Comparison of ENCODE assay signal across 30 mouse cellular contexts in the genomic region with DNA sequence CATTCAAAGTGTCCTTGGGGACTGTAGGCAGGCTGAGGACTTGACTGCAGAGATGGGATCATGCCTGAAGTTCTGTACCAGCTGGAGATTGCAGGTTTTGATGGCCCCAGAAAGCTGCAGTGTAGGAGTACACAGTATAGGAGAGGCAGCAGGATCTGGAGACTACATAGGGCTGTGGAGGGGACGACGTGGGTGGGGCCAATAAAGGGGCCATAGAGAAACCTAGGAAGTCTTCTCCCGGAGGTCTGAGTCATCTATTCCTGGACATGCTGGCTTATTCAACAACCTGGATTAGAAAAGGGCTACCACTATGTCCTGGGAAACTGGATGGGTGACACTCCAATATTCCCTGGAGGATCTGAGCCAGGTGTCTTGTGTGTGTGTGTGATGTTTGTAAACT. TPM values are rescaled to one million over a fixed set of nuclear protein-coding genes. Genes with fewer than 3 reads are reported as not detected.
A peak's percentile ranks its signal among the peaks of the same experiment; 100 is the strongest.
DNase-seq lines count a peak whose midpoint lies in the region; ATAC-seq and TF ChIP-seq lines count a peak whose summit lies in the region.
"Had no signal": no experiment of that assay in that cellular context is flagged by ENCODE, and none has a peak within 500 bp of the region (broad histone marks: within the 10 kb centered on the region; RNA-seq: fewer than 3 reads in every experiment).

No protein-coding gene starts in this region.

- no peak for DNase-seq in cerebellum, adult 2 months
- no peak for DNase-seq in cerebellum, adult 18-20 months
- no peak for DNase-seq in liver, postnatal 0 days
- DNase-seq in midbrain, postnatal 0 days (ENCODE audit: low spot score) = no peak
- DNase-seq: adrenal gland, postnatal 10 days; adrenal gland, postnatal 36 days; B cell, adult 2 months; embryo, embryonic 11 days; gastrocnemius, postnatal 25 days; heart, adult 2 months had no signal

- ATAC-seq in liver, embryonic 12.5 days = no peak
- no peak for ATAC-seq in liver, postnatal 0 days
- no peak for ATAC-seq in midbrain, embryonic 12.5 days (ENCODE audit: low FRiP score, low read depth)
- no peak for ATAC-seq in midbrain, postnatal 0 days (ENCODE audit: low FRiP score)
- ATAC-seq: forebrain, embryonic 15.5 days; Patski had no signal

- H3K9ac ChIP-seq in liver, embryonic 12.5 days = 0 out of 2 replicates have a peak overlapping the region, but pooled peaks have one; percentile 8
- H3K9ac ChIP-seq in liver, postnatal 0 days (replicated peaks) = no peak overlapping the region
- H3K9ac ChIP-seq in midbrain, embryonic 12.5 days (replicated peaks) = peak overlapping the region; percentile 16; the same call in 1 of the 2 replicates
- no peak overlapping the region for H3K9ac ChIP-seq in midbrain, postnatal 0 days (replicated peaks; ENCODE audit: low read length, poor library complexity, severe bottlenecking)
- H3K9ac ChIP-seq: embryonic facial prominence, embryonic 13.5 days; forebrain, embryonic 12.5 days; forebrain, embryonic 15.5 days; hindbrain, embryonic 12.5 days; hindbrain, embryonic 15.5 days had no signal

- H3K27ac ChIP-seq in cerebellum, adult 2 months (ENCODE audit: insufficient read depth, low read length) = peak overlapping the region; percentile 68
- no peak overlapping the region for H3K27ac ChIP-seq in liver, embryonic 12.5 days
- no peak overlapping the region for H3K27ac ChIP-seq in liver, postnatal 0 days (ENCODE audit: low read depth)
- no peak overlapping the region for H3K27ac ChIP-seq in midbrain, embryonic 12.5 days (replicated peaks)
- no peak overlapping the region for H3K27ac ChIP-seq in midbrain, postnatal 0 days (ENCODE audit: low read depth, low read length)
- H3K27ac ChIP-seq: embryonic facial prominence, embryonic 10.5 days; embryonic facial prominence, embryonic 13.5 days; forebrain, embryonic 12.5 days; forebrain, embryonic 15.5 days; heart, adult 2 months; heart, embryonic 10.5 days; hindbrain, embryonic 12.5 days; hindbrain, embryonic 15.5 days had no signal

- no peaks in the 10 kb centered on the region for H3K27me3 ChIP-seq in cerebellum, adult 2 months (ENCODE audit: control insufficient read depth, insufficient read depth, low read length)
- peaks cover 42% of the 10 kb centered on the region for H3K27me3 ChIP-seq in liver, embryonic 12.5 days (replicated peaks)
- H3K27me3 ChIP-seq in liver, postnatal 0 days (ENCODE audit: insufficient read depth, low read length) = peaks cover 30% of the 10 kb centered on the region
- H3K27me3 ChIP-seq in midbrain, embryonic 12.5 days = peaks cover 33% of the 10 kb centered on the region
- H3K27me3 ChIP-seq in midbrain, postnatal 0 days (ENCODE audit: insufficient read depth, low read length) = peaks cover 28% of the 10 kb centered on the region

- WGBS in cerebellum, adult 2 months = 11% methylated on average over 3 of the region's 3 CpGs
- WGBS in liver, embryonic 12.5 days (ENCODE audit: insufficient replicate concordance) = 54% methylated on average over 3 of the region's 3 CpGs
- WGBS in liver, postnatal 0 days (ENCODE audit: insufficient replicate concordance) = 46% methylated on average over 3 of the region's 3 CpGs
- WGBS in midbrain, embryonic 12.5 days = 74% methylated on average over 3 of the region's 3 CpGs
- WGBS in midbrain, postnatal 0 days = 74% methylated on average over 3 of the region's 3 CpGs

- no peaks in the 10 kb centered on the region for H3K9me3 ChIP-seq in liver, embryonic 12.5 days (replicated peaks)
- no peaks in the 10 kb centered on the region for H3K9me3 ChIP-seq in liver, postnatal 0 days (ENCODE audit: low read length)
- H3K9me3 ChIP-seq in midbrain, embryonic 12.5 days = no peaks in the 10 kb centered on the region
- H3K9me3 ChIP-seq in midbrain, postnatal 0 days (ENCODE audit: low read length) = no peaks in the 10 kb centered on the region
- H3K9me3 ChIP-seq: embryonic facial prominence, embryonic 10.5 days; embryonic facial prominence, embryonic 13.5 days; forebrain, embryonic 12.5 days; forebrain, embryonic 15.5 days; heart, embryonic 10.5 days; hindbrain, embryonic 12.5 days; hindbrain, embryonic 15.5 days had no signal

- peaks cover 74% of the 10 kb centered on the region for H3K4me1 ChIP-seq in cerebellum, adult 2 months (ENCODE audit: control insufficient read depth, insufficient read depth, low read length)
- peaks cover 44% of the 10 kb centered on the region for H3K4me1 ChIP-seq in liver, embryonic 12.5 days
- H3K4me1 ChIP-seq in liver, postnatal 0 days (ENCODE audit: insufficient read depth) = peaks cover 15% of the 10 kb centered on the region
- H3K4me1 ChIP-seq in midbrain, embryonic 12.5 days = peaks cover 8% of the 10 kb centered on the region
- no peaks in the 10 kb centered on the region for H3K4me1 ChIP-seq in midbrain, postnatal 0 days (ENCODE audit: insufficient read depth, low read length)

- no peak for TF ChIP-seq POLR2A in cerebellum, adult 2 months (IDR thresholded peaks at IDR 0.05; ENCODE audit: borderline replicate concordance, insufficient read depth, low read length)

- no peak for TF ChIP-seq EP300 in liver, postnatal 0 days (IDR thresholded peaks at IDR 0.05; ENCODE audit: low read depth)

- no peak overlapping the region for H3K4me3 ChIP-seq in cerebellum, adult 2 months (replicated peaks; ENCODE audit: insufficient read depth, low read depth, low read length)
- H3K4me3 ChIP-seq in liver, embryonic 12.5 days = no peak overlapping the region
- no peak overlapping the region for H3K4me3 ChIP-seq in liver, postnatal 0 days (ENCODE audit: low read depth, low read length)
- no peak overlapping the region for H3K4me3 ChIP-seq in midbrain, embryonic 12.5 days
- H3K4me3 ChIP-seq in midbrain, postnatal 0 days (ENCODE audit: low read depth, low read length) = no peak overlapping the region
- H3K4me3 ChIP-seq: embryonic facial prominence, embryonic 10.5 days; embryonic facial prominence, embryonic 13.5 days; erythroblast, embryonic 14.5 days; forebrain, embryonic 12.5 days; forebrain, embryonic 15.5 days; heart, adult 2 months; heart, embryonic 10.5 days; hindbrain, embryonic 12.5 days; hindbrain, embryonic 15.5 days had no signal

- TF ChIP-seq CTCF in cerebellum, adult 2 months (IDR thresholded peaks at IDR 0.05; ENCODE audit: borderline replicate concordance, insufficient read depth, low read depth, low read length) = no peak
- TF ChIP-seq CTCF in liver, postnatal 0 days (IDR thresholded peaks at IDR 0.05; ENCODE audit: low read depth) = no peak
- TF ChIP-seq CTCF in midbrain, postnatal 0 days (IDR thresholded peaks at IDR 0.05) = no peak

- peaks cover 35% of the 10 kb centered on the region for H3K36me3 ChIP-seq in liver, embryonic 12.5 days
- no peaks in the 10 kb centered on the region; the same call in 1 of the 2 replicates for H3K36me3 ChIP-seq in liver, postnatal 0 days (replicated peaks; ENCODE audit: insufficient read depth, low read length)
- peaks cover 31% of the 10 kb centered on the region for H3K36me3 ChIP-seq in midbrain, embryonic 12.5 days
- H3K36me3 ChIP-seq in midbrain, postnatal 0 days (ENCODE audit: insufficient read depth, low read length) = peaks cover 16% of the 10 kb centered on the region
- H3K36me3 ChIP-seq: hindbrain, embryonic 15.5 days had no signal

- H3K4me2 ChIP-seq in liver, embryonic 12.5 days = no peak overlapping the region
- no peak overlapping the region for H3K4me2 ChIP-seq in liver, postnatal 0 days (ENCODE audit: low read depth, low read length)
- H3K4me2 ChIP-seq in midbrain, embryonic 12.5 days (replicated peaks) = no peak overlapping the region
- no peak overlapping the region for H3K4me2 ChIP-seq in midbrain, postnatal 0 days (ENCODE audit: low read depth, low read length, poor library complexity, severe bottlenecking)
- H3K4me2 ChIP-seq: embryonic facial prominence, embryonic 13.5 days; forebrain, embryonic 12.5 days; forebrain, embryonic 15.5 days; hindbrain, embryonic 12.5 days; hindbrain, embryonic 15.5 days had no signal

RNA-seq across cellular contexts. Expression of a gene that starts 3.4 kb away (rescaled TPM):
- 13.4 and 14.0 TPM in 2 replicates for polyA plus RNA-seq in cerebellum, adult 2 months (2012; rRNA removed)
- 0.36 and 0.49 TPM in 2 replicates for polyA plus RNA-seq in liver, embryonic 12.5 days (2016; fragmentation: Nextera tagmentation; extraction: Ambion mirVana)
- not detected in 2 replicates for polyA plus RNA-seq in liver, postnatal 0 days (2015; fragmentation: Nextera tagmentation; extraction: Ambion mirVana)
- polyA plus RNA-seq in midbrain, embryonic 12.5 days (2016; fragmentation: Nextera tagmentation; extraction: Ambion mirVana) = 0.13 and 0.14 TPM in 2 replicates
- 2.9 and 4.1 TPM in 2 replicates for total RNA-seq in midbrain, postnatal 0 days (2014; rRNA removed)
- polyA plus RNA-seq in midbrain, postnatal 0 days (2015; fragmentation: Nextera tagmentation; extraction: Ambion mirVana) = 3.2 and 3.7 TPM in 2 replicates
- total RNA-seq: adrenal gland, adult 18-20 months; adrenal gland, postnatal 10 days; adrenal gland, postnatal 36 days; CH12.LX; G1E; gastrocnemius, adult 8-10 months; gastrocnemius, postnatal 25 days; hematopoietic stem cell, adult 5-6 weeks had no signal
- polyA plus RNA-seq: heart, embryonic 14.5 days; heart, postnatal 0 days had no signal

RNA-seq across cellular contexts. Expression of a gene that starts 11.0 kb away (rescaled TPM):
- 1.9 and 2.5 TPM in 2 replicates for polyA plus RNA-seq in cerebellum, adult 2 months (2012; rRNA removed)
- polyA plus RNA-seq in liver, embryonic 12.5 days (2016; fragmentation: Nextera tagmentation; extraction: Ambion mirVana) = 5.0 and 7.3 TPM in 2 replicates
- polyA plus RNA-seq in liver, postnatal 0 days (2015; fragmentation: Nextera tagmentation; extraction: Ambion mirVana) = 2.0 and 3.8 TPM in 2 replicates
- polyA plus RNA-seq in midbrain, embryonic 12.5 days (2016; fragmentation: Nextera tagmentation; extraction: Ambion mirVana) = 0.26 and 0.61 TPM in 2 replicates
- total RNA-seq in midbrain, postnatal 0 days (2014; rRNA removed) = 0.47 and 0.60 TPM in 2 replicates
- 0.35 and 0.91 TPM in 2 replicates for polyA plus RNA-seq in midbrain, postnatal 0 days (2015; fragmentation: Nextera tagmentation; extraction: Ambion mirVana)
- total RNA-seq: adrenal gland, adult 18-20 months; adrenal gland, postnatal 36 days; CH12.LX; gastrocnemius, adult 8-10 months; gastrocnemius, postnatal 25 days; heart, postnatal 25 days; hematopoietic stem cell, adult 5-6 weeks had no signal
- polyA plus RNA-seq: embryonic facial prominence, embryonic 13.5 days; forebrain, embryonic 15.5 days; heart, embryonic 14.5 days; heart, postnatal 0 days; hindbrain, embryonic 12.5 days; intestine, embryonic 14.5 days had no signal

RNA-seq across cellular contexts. Expression of a gene that starts 11.0 kb away (rescaled TPM):
- 170 and 191 TPM in 2 replicates for polyA plus RNA-seq in cerebellum, adult 2 months (2012; rRNA removed)
- polyA plus RNA-seq in liver, embryonic 12.5 days (2016; fragmentation: Nextera tagmentation; extraction: Ambion mirVana) = 161 and 171 TPM in 2 replicates
- 56.0 and 58.7 TPM in 2 replicates for polyA plus RNA-seq in liver, postnatal 0 days (2015; fragmentation: Nextera tagmentation; extraction: Ambion mirVana)
- 54.1 and 54.5 TPM in 2 replicates for polyA plus RNA-seq in midbrain, embryonic 12.5 days (2016; fragmentation: Nextera tagmentation; extraction: Ambion mirVana)
- 73.6 and 111 TPM in 2 replicates for total RNA-seq in midbrain, postnatal 0 days (2014; rRNA removed)
- polyA plus RNA-seq in midbrain, postnatal 0 days (2015; fragmentation: Nextera tagmentation; extraction: Ambion mirVana) = 75.4 and 79.7 TPM in 2 replicates

RNA-seq across cellular contexts. Expression of a gene that starts 29.9 kb away (rescaled TPM):
- polyA plus RNA-seq in cerebellum, adult 2 months (2012; rRNA removed) = 88.7 and 92.8 TPM in 2 replicates
- 20.4 and 21.3 TPM in 2 replicates for polyA plus RNA-seq in liver, embryonic 12.5 days (2016; fragmentation: Nextera tagmentation; extraction: Ambion mirVana)
- polyA plus RNA-seq in liver, postnatal 0 days (2015; fragmentation: Nextera tagmentation; extraction: Ambion mirVana) = 6.6 and 8.3 TPM in 2 replicates
- 30.4 and 30.6 TPM in 2 replicates for polyA plus RNA-seq in midbrain, embryonic 12.5 days (2016; fragmentation: Nextera tagmentation; extraction: Ambion mirVana)
- total RNA-seq in midbrain, postnatal 0 days (2014; rRNA removed) = 29.7 and 36.8 TPM in 2 replicates
- 14.7 and 20.1 TPM in 2 replicates for polyA plus RNA-seq in midbrain, postnatal 0 days (2015; fragmentation: Nextera tagmentation; extraction: Ambion mirVana)

RNA-seq across cellular contexts. Expression of a gene that starts 36.2 kb away (rescaled TPM):
- 70.0 and 74.6 TPM in 2 replicates for polyA plus RNA-seq in cerebellum, adult 2 months (2012; rRNA removed)
- polyA plus RNA-seq in liver, embryonic 12.5 days (2016; fragmentation: Nextera tagmentation; extraction: Ambion mirVana) = 9.9 and 11.8 TPM in 2 replicates
- polyA plus RNA-seq in liver, postnatal 0 days (2015; fragmentation: Nextera tagmentation; extraction: Ambion mirVana) = 6.5 and 7.3 TPM in 2 replicates
- polyA plus RNA-seq in midbrain, embryonic 12.5 days (2016; fragmentation: Nextera tagmentation; extraction: Ambion mirVana) = 38.0 and 38.8 TPM in 2 replicates
- 42.1 and 43.0 TPM in 2 replicates for total RNA-seq in midbrain, postnatal 0 days (2014; rRNA removed)
- 36.2 and 38.9 TPM in 2 replicates for polyA plus RNA-seq in midbrain, postnatal 0 days (2015; fragmentation: Nextera tagmentation; extraction: Ambion mirVana)

Comparison
In these comparisons a context has a peak if more than half of its experiments do, and no peak if none do; other contexts are left out.
1. H3K9ac ChIP-seq: peak in liver, embryonic 12.5 days (single experiment) and midbrain, embryonic 12.5 days (single experiment); none in liver, postnatal 0 days (single experiment) and midbrain, postnatal 0 days (single experiment).